Mouse (Mus musculus) hindbrain, embryonic 12.5 days (tissue): Measurements from ENCODE around the gene Rgl1. TPM values are rescaled to one million over a fixed set of nuclear protein-coding genes. Genes with fewer than 3 reads are reported as not detected.

Experiments used
- ATAC-seq: fragments of 200-750 bp; cut with Nextera tagmentation; 2 replicates; pipeline ENCODE4 v1.8.0; 2017; ENCODE audit warnings: moderate TSS enrichment; ENCODE audit not compliant: low FRiP score
- H3K27ac ChIP-seq: fragments of 300-500 bp; sonication (generic); 2 replicates; pipeline ENCODE4 v1.5.1; 2016; ENCODE audit warnings: mild to moderate bottlenecking
- H3K27me3 ChIP-seq: fragments of 300-500 bp; sonication (generic); 2 replicates; pipeline ENCODE4 v1.6.1; 2016; ENCODE audit warnings: mild to moderate bottlenecking
- H3K36me3 ChIP-seq: fragments of 300-500 bp; sonication (generic); 2 replicates; pipeline ENCODE4 v1.6.1; 2016; ENCODE audit warnings: mild to moderate bottlenecking
- H3K4me1 ChIP-seq: fragments of 300-500 bp; sonication (generic); 2 replicates; pipeline ENCODE4 v1.6.1; 2016
- H3K4me2 ChIP-seq: fragments of 300-500 bp; sonication (generic); replicated peaks from 2 replicates; pipeline ENCODE4 v1.6.1; 2016; ENCODE audit warnings: mild to moderate bottlenecking
- H3K4me3 ChIP-seq: fragments of 300-500 bp; sonication (generic); 2 replicates; pipeline ENCODE4 v1.5.1; 2016; ENCODE audit warnings: mild to moderate bottlenecking
- H3K9ac ChIP-seq: fragments of 300-500 bp; sonication (generic); 2 replicates; pipeline ENCODE4 v1.6.1; 2016; ENCODE audit warnings: mild to moderate bottlenecking, moderate library complexity
- H3K9me3 ChIP-seq: fragments of 300-500 bp; sonication (generic); replicated peaks from 2 replicates; pipeline ENCODE4 v1.6.1; 2016; ENCODE audit warnings: mild to moderate bottlenecking
- WGBS: fragments of 180-500 bp; shearing (Covaris S2); methylation state at CpG from one replicate; pipeline ENCODE4 v1.1.7; 2016; 5-methylcytosine and 5-hydroxymethylcytosine counted together
- polyA plus RNA-seq: library from polyadenylated mRNA; unstranded; fragments of >200 nt; fragmentation: Nextera tagmentation; extraction: Ambion mirVana; gene quantifications from 2 replicates; pipeline ENCODE4 v1.2.1, GENCODE M21; 2016

The Rgl1 gene
- polyA plus RNA-seq, 1 experiment from 2014 or later, result 23.9 TPM

GRCm38 (mm10) chr1:152468443-152468842, 297.7 kb downstream of the Rgl1 start:
- Histone ChIP-seq H3K9me3 (no peaks in the 10 kb centered on the region), H3K4me3 (no peak overlapping the region), H3K4me1 (peaks cover 6% of the 10 kb centered on the region; the same call in 1 of the 2 replicates), H3K27ac (no peak overlapping the region), H3K9ac (no peak overlapping the region), H3K4me2 (no peak overlapping the region), H3K27me3 (no peaks in the 10 kb centered on the region), H3K36me3 (no peaks in the 10 kb centered on the region)
- no peak for ATAC-seq
- 58% methylated on average over 9 of the region's 9 CpGs for WGBS

Other genes with a start within 250 kb of the Rgl1 start
- gene Apobec4, start 15.8 kb downstream of the Rgl1 start, polyA plus RNA-seq, result not detected in 2 replicates
- 310 and 335 TPM in 2 replicates for gene Arpc5, start 191 bp upstream of the Rgl1 start, polyA plus RNA-seq
- 2.3 and 2.9 TPM in 2 replicates for gene Ncf2, start 33.8 kb upstream of the Rgl1 start, polyA plus RNA-seq
- 40.8 and 42.4 TPM in 2 replicates for gene Smg7, start 136.3 kb upstream of the Rgl1 start, polyA plus RNA-seq
- gene Nmnat2, start 188.6 kb upstream of the Rgl1 start, polyA plus RNA-seq, result 37.7 and 39.7 TPM in 2 replicates